Mouse (Mus musculus): ENCODE measurements around the gene Ephb2.

The Ephb2 gene

GRCm38 (mm10) chr4:136835621-136836386 is at the start of gene Ephb2:
Gene Ephb2 (minus strand): TSS chr4:136835988.
- peak; percentile 73 for DNase-seq

- DNase-seq, result peak; percentile 49
Measured at GRCm38 (mm10) chr4:136878601-136879000, 42.8 kb upstream of the Ephb2 start.

GRCm38 (mm10) chr4:136878171-136878570 is 42.4 kb upstream of the Ephb2 start:
- DNase-seq, result no peak

GRCm38 (mm10) chr4:136876971-136877370 is 41.2 kb upstream of the Ephb2 start:
- peak; percentile 79 for DNase-seq

- no peak for DNase-seq
Measured at GRCm38 (mm10) chr4:136875012-136875411, 39.2 kb upstream of the Ephb2 start.

GRCm38 (mm10) chr4:136868371-136868770 is 32.6 kb upstream of the Ephb2 start:
- no peak for DNase-seq

- DNase-seq, result no peak
Measured at GRCm38 (mm10) chr4:136867690-136868345, 32.0 kb upstream of the Ephb2 start.

- DNase-seq, result no peak
Measured at GRCm38 (mm10) chr4:136865531-136865930, 29.7 kb upstream of the Ephb2 start.

GRCm38 (mm10) chr4:136864751-136865470 is 29.1 kb upstream of the Ephb2 start:
- DNase-seq, result no peak

- DNase-seq, result no peak
Measured at GRCm38 (mm10) chr4:136863517-136863916, 27.7 kb upstream of the Ephb2 start.

- DNase-seq, result no peak
Measured at GRCm38 (mm10) chr4:136862411-136862810, 26.6 kb upstream of the Ephb2 start.

- no peak for DNase-seq
Measured at GRCm38 (mm10) chr4:136861806-136862205, 26.0 kb upstream of the Ephb2 start.

GRCm38 (mm10) chr4:136860022-136860421 is 24.2 kb upstream of the Ephb2 start:
- no peak for DNase-seq

- peak; percentile 62 for DNase-seq
Measured at GRCm38 (mm10) chr4:136855081-136855480, 19.3 kb upstream of the Ephb2 start.

- no peak for DNase-seq
Measured at GRCm38 (mm10) chr4:136852989-136853388, 17.2 kb upstream of the Ephb2 start.

GRCm38 (mm10) chr4:136852119-136852518 is 16.3 kb upstream of the Ephb2 start:
- DNase-seq, result no peak

- DNase-seq, result no peak
Measured at GRCm38 (mm10) chr4:136848565-136848964, 12.8 kb upstream of the Ephb2 start.

- DNase-seq, result no peak
Measured at GRCm38 (mm10) chr4:136847166-136847565, 11.4 kb upstream of the Ephb2 start.

- no peak for DNase-seq
Measured at GRCm38 (mm10) chr4:136842802-136843201, 7.0 kb upstream of the Ephb2 start.

GRCm38 (mm10) chr4:136842033-136842432 is 6.2 kb upstream of the Ephb2 start:
- no peak for DNase-seq

- DNase-seq, result peak; percentile 81
Measured at GRCm38 (mm10) chr4:136841056-136841455, 5.3 kb upstream of the Ephb2 start.

- DNase-seq, result no peak
Measured at GRCm38 (mm10) chr4:136838462-136838861, 2.7 kb upstream of the Ephb2 start.

GRCm38 (mm10) chr4:136838026-136838425 is 2.2 kb upstream of the Ephb2 start:
- DNase-seq, result no peak
